Mouse (Mus musculus) hindbrain, embryonic 12.5 days (tissue): Measurements from ENCODE around the gene Plac9b. TPM values are rescaled to one million over a fixed set of nuclear protein-coding genes. Genes with fewer than 3 reads are reported as not detected.
A peak's percentile ranks its signal among the peaks of the same experiment; 100 is the strongest.
"Not testable (repeated sequence)": the region's sequence is repeated elsewhere in the genome, so short reads cannot be mapped to it uniquely, and the experiment has no call there.

Source experiments
- ATAC-seq: fragments of 200-750 bp; cut with Nextera tagmentation; 2 replicates; pipeline ENCODE4 v1.8.0; 2017; ENCODE audit warnings: moderate TSS enrichment; ENCODE audit not compliant: low FRiP score
- H3K27ac ChIP-seq: fragments of 300-500 bp; sonication (generic); 2 replicates; pipeline ENCODE4 v1.5.1; 2016; ENCODE audit warnings: mild to moderate bottlenecking
- H3K27me3 ChIP-seq: fragments of 300-500 bp; sonication (generic); 2 replicates; pipeline ENCODE4 v1.6.1; 2016; ENCODE audit warnings: mild to moderate bottlenecking
- H3K36me3 ChIP-seq: fragments of 300-500 bp; sonication (generic); 2 replicates; pipeline ENCODE4 v1.6.1; 2016; ENCODE audit warnings: mild to moderate bottlenecking
- H3K4me1 ChIP-seq: fragments of 300-500 bp; sonication (generic); 2 replicates; pipeline ENCODE4 v1.6.1; 2016
- H3K4me2 ChIP-seq: fragments of 300-500 bp; sonication (generic); replicated peaks from 2 replicates; pipeline ENCODE4 v1.6.1; 2016; ENCODE audit warnings: mild to moderate bottlenecking
- H3K4me3 ChIP-seq: fragments of 300-500 bp; sonication (generic); 2 replicates; pipeline ENCODE4 v1.5.1; 2016; ENCODE audit warnings: mild to moderate bottlenecking
- H3K9ac ChIP-seq: fragments of 300-500 bp; sonication (generic); 2 replicates; pipeline ENCODE4 v1.6.1; 2016; ENCODE audit warnings: mild to moderate bottlenecking, moderate library complexity
- H3K9me3 ChIP-seq: fragments of 300-500 bp; sonication (generic); replicated peaks from 2 replicates; pipeline ENCODE4 v1.6.1; 2016; ENCODE audit warnings: mild to moderate bottlenecking
- WGBS: fragments of 180-500 bp; shearing (Covaris S2); methylation state at CpG from one replicate; pipeline ENCODE4 v1.1.7; 2016; 5-methylcytosine and 5-hydroxymethylcytosine counted together
- polyA plus RNA-seq: library from polyadenylated mRNA; unstranded; fragments of >200 nt; fragmentation: Nextera tagmentation; extraction: Ambion mirVana; gene quantifications from 2 replicates; pipeline ENCODE4 v1.2.1, GENCODE M21; 2016

The Plac9b gene
- polyA plus RNA-seq = 5.5 and 8.2 TPM in 2 replicates

DNA sequence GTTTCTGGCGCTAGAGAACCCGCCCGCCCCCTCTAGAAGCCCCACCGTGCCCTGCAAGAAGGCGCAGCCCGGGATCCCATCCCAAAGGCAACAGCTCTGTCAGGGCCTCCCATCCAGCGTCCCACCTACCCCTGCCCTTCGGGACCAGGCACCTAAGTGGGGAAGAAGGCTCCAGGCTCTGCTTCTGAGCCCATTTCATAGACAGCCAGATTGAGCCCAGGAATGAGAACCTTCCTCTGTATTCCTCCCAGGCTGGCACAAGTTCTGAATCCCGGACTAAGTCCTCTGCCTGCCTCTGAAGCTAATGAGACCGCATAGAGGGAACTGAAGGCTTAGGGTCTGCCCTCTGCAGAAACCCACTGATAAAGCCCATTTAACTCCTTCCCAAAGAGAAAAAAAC is at the start of gene Plac9b:
Gene Plac9b, minus strand, starts transcription at position 101 of the 400 bp plus-strand sequence.
- H3K4me1 ChIP-seq, H3K9me3 ChIP-seq, H3K9ac ChIP-seq, H3K27me3 ChIP-seq, ATAC-seq, H3K4me2 ChIP-seq, H3K4me3 ChIP-seq, H3K27ac ChIP-seq, H3K36me3 ChIP-seq: not testable (repeated sequence)
- no CpG with 5 or more reads among the region's 10 CpGs for WGBS

DNA sequence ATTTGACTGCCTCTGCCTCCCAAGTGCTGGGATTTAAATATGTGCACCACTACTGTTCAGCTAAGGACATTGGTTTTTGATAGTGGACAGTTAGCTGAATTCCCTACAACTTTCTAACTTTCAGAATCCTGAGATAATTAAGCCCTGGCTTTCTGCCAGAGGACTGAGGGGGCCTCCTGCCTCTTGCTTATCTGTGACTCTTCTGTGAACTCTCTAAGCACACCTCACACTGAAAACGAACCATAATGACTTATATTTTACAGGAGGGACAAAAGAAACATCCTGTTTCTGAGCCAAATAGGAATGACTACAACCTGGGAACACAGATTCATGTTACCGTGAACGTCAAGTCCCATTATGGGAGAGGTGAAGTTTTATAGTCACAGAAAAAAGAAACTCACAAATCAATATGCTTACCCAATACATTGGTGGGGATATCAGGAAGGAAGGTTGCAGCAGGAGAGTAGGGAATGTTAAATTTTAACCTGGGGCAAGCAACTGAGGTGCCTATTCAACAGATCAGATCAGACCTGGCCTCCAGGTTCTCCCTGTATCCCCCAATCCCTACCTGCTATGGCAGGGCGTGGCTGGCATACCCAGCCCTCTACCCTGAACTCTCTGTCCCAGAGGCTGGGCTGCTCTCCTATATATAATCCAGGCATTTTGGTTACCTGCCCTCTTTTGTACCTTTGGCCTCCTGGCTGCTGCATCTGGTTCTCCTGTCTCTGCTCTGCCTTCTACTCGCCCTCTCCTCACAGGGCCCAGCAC is 34.1 kb upstream of the Plac9b start:
- H3K4me3 ChIP-seq, H3K9ac ChIP-seq, H3K36me3 ChIP-seq, H3K27ac ChIP-seq, ATAC-seq, H3K9me3 ChIP-seq, H3K4me1 ChIP-seq, H3K27me3 ChIP-seq, H3K4me2 ChIP-seq: not testable (repeated sequence)
- no CpG with 5 or more reads among the region's 5 CpGs for WGBS

DNA sequence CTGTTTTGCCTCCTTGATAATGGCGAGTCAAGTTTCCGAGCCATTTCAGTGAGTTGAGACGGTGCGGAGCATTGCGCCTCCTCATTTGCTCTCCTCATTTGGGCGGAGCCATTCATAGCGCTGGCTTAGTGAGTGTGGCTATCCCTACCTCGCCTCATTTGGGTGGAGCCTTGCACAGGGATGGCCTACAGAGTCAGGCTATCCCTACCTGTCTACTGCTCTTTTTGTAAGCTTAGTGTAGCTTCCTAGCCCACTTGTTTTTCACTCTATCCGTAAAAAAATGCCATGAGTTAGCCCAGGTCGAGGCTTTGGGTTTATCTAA is 24.6 kb upstream of the Plac9b start, which contains the start of gene Tmem254b:
Gene Tmem254b, minus strand, starts transcription at position 116 of the 322 bp plus-strand sequence.
- H3K27me3 ChIP-seq, H3K27ac ChIP-seq, H3K9me3 ChIP-seq, H3K36me3 ChIP-seq, H3K4me3 ChIP-seq, H3K4me2 ChIP-seq, H3K4me1 ChIP-seq, H3K9ac ChIP-seq: not testable (repeated sequence)
- ATAC-seq = peak; percentile 61; the same call in 1 of the 2 replicates
- WGBS = no CpG with 5 or more reads among the region's 10 CpGs

DNA sequence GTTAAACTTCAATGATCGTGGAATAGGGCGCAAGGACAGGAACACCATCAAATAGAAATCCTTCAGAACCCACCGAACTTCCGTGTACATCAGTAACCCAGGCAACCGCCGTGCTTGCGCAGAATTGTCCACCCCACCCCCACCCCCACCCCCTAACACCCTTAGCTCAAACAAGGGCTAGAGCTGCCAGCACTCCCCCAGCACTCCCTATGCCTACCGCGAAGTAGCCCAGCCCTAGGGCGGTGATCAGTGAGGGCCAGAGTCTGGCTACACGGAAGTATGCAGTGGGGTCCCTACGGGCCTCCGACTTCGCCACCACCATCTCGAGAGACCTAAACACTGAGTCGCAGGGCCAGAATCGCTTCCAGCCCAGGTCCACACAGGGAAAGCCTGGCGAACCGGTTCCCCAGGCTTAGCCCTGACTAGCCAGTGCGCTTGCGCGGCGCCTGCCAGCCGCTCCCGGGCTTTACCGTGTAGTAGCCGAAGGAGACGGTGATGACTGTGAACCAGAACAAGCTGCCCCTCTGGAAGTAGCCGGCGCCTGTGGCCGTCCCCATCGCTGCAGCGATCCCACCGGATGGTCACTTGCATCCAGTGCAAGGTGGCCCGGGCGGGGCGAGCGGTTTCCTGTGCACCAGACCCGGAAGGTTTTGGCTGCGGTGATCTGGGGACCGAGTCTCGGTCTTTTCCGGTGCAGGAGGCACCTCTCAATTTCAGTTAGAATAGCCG is 24.1 kb upstream of the Plac9b start:
- WGBS = no CpG with 5 or more reads among the region's 44 CpGs
- not testable (repeated sequence) for H3K4me1 ChIP-seq, H3K36me3 ChIP-seq, H3K27me3 ChIP-seq, H3K27ac ChIP-seq, H3K4me2 ChIP-seq, H3K4me3 ChIP-seq, H3K9me3 ChIP-seq, H3K9ac ChIP-seq
- ATAC-seq = peak; percentile 84

DNA sequence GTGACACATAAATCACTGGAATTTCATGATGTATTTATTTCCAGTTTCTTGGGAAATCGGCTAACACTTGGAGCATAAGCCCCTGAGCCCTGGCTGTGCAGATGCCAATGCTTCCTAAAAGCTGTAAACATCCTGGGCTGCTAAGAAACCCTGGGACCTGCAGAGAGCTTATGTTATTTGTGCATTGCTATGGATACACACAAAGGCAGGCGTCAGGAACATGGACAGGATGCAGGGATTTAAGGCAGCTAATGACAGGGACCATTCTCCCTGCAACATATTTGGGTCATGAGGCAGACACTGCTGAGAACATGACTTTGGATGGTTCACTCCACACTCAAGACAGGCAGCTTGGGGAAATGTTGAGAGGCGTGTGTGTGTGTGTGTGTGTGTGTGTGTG is 15.6 kb upstream of the Plac9b start:
- not testable (repeated sequence) for H3K36me3 ChIP-seq, H3K27ac ChIP-seq, H3K4me2 ChIP-seq, H3K27me3 ChIP-seq, H3K4me3 ChIP-seq, H3K9ac ChIP-seq, H3K9me3 ChIP-seq, ATAC-seq, H3K4me1 ChIP-seq
- no CpG with 5 or more reads among the region's 3 CpGs for WGBS

DNA sequence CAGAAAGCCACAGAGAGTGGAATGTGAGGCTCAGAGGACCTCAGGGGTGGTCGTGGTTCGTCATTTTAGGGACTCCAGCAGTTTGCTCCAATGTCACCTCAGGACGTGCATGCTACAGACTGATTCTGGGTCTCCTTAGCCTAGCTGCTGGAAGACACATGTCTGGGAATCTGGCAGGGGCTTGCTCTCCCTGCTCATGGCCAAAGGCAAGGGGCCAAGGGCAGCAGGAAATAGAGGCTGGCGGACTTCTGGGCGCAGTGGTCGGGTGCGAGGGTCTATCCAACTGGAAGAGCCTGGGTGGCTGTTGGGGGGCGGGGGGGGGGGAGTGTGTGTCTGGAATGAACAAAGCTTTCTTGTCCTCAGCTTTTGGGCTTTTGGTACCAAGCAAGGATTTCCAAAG is 6.1 kb upstream of the Plac9b start:
- WGBS = no CpG with 5 or more reads among the region's 8 CpGs
- not testable (repeated sequence) for H3K9me3 ChIP-seq, H3K27me3 ChIP-seq, H3K36me3 ChIP-seq, H3K4me3 ChIP-seq, H3K4me1 ChIP-seq, H3K4me2 ChIP-seq, H3K9ac ChIP-seq, H3K27ac ChIP-seq, ATAC-seq

DNA sequence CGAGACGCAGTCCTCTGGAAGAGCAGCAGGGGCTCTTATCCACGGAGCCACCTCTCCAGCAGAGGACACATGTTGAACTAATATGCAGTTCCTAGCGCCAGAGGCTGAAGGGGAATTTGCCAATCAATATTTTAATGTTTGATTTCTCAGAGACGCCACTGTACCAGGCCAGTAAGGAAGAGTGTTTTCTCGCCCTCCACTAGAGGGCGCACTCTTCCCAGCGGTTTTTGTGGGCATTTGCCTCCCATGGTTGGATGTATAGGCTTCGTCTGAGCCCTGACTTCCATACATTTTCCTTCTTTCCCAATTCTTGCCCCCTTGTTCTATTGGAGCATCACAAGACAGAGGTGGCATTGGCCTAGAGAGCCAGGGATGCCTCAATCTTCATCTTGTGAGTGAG is 4.4 kb upstream of the Plac9b start:
- not testable (repeated sequence) for H3K9me3 ChIP-seq, ATAC-seq, H3K27me3 ChIP-seq, H3K4me3 ChIP-seq, H3K9ac ChIP-seq, H3K4me1 ChIP-seq, H3K27ac ChIP-seq, H3K36me3 ChIP-seq, H3K4me2 ChIP-seq
- WGBS = no CpG with 5 or more reads among the region's 9 CpGs

DNA sequence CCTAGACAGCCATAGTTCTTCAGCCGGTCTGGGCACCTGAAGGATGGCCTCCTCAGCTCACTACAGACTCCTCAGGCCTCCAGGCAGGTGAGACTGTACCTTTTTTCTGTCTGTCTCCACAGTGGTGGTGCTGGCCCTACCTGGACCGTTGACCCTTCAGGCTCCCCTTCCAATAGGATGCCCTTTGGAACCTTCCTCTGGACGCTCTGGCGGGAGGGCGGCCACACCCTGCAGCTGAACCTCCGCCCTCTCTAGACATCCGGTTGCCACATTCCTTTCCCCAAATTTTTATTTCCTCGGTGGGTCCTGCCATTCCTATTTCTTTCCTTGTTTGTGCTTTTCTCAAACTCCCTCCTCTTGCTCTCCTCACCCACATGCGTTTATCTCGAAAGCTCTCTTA is 620 bp downstream of the Plac9b start:
- not testable (repeated sequence) for H3K9ac ChIP-seq, H3K27ac ChIP-seq, ATAC-seq, H3K27me3 ChIP-seq, H3K9me3 ChIP-seq, H3K36me3 ChIP-seq, H3K4me3 ChIP-seq, H3K4me2 ChIP-seq, H3K4me1 ChIP-seq
- no CpG with 5 or more reads among the region's 10 CpGs for WGBS

DNA sequence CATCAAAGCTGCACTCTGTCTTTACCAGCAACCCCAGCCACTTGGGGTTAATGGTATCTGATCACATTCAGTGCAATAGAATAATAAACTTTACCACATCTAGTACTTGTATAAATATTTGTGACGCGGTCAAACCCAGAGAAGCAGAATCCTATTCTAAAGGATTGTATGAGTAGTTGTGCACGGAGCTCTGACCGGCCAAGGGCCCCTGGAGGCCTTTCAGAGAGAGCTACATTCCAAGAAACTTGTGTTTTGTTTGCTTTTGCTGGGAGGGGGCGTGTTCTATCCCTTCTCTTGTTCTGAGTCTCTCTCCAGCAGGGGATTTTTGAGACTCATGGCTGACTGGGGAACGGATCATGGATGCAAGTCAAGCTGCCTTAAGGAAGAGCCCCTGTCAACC is 7.3 kb downstream of the Plac9b start:
- not testable (repeated sequence) for H3K4me3 ChIP-seq, H3K9ac ChIP-seq, H3K9me3 ChIP-seq, H3K27me3 ChIP-seq, H3K36me3 ChIP-seq, H3K4me2 ChIP-seq, H3K27ac ChIP-seq, ATAC-seq, H3K4me1 ChIP-seq
- WGBS = no CpG with 5 or more reads among the region's 6 CpGs

DNA sequence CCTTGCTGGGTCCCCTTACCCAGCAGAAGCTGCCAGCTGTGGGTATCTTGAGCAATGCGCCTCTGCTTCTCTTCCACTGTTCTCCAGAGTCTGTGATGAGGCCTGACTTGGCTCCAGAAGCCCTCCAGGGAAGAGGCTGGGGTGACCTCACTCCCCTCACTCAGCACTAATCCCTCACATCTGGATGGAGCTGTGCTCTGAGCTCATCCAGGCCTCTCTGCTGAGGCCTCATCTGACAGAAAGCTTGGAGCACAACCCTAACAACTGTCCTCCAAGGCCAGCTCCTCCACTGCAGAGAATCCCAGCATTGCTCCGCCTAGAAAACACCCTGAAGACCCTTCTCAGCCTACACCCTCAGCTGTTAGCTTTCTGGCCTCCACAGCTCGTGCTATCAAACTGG is 8.3 kb downstream of the Plac9b start:
- H3K9me3 ChIP-seq, H3K27me3 ChIP-seq, H3K4me3 ChIP-seq, ATAC-seq, H3K9ac ChIP-seq, H3K36me3 ChIP-seq, H3K4me2 ChIP-seq, H3K4me1 ChIP-seq, H3K27ac ChIP-seq: not testable (repeated sequence)
- no CpG with 5 or more reads among the region's 3 CpGs for WGBS

DNA sequence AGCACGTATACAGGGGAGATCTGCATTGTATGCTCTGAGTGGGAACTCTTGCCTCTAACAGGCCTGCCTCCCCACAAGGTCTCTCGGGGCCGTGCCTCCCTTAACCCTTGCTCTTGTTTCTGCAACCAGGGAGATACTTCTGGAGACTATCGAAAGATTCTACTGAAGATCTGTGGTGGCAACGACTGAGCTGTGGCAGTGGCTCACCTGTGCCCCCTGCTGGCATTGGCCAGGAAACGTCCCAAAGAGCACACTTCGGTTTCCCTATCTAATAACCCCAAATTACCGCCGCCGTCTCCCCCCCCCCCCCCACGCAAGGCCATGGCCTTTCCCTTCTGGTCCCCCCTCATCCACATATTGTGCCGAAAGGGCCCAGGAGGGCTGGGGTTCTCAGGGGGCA is 17.0 kb downstream of the Plac9b start:
- H3K27me3 ChIP-seq, ATAC-seq, H3K9ac ChIP-seq, H3K4me1 ChIP-seq, H3K9me3 ChIP-seq, H3K27ac ChIP-seq, H3K4me2 ChIP-seq, H3K4me3 ChIP-seq, H3K36me3 ChIP-seq: not testable (repeated sequence)
- WGBS = no CpG with 5 or more reads among the region's 12 CpGs

DNA sequence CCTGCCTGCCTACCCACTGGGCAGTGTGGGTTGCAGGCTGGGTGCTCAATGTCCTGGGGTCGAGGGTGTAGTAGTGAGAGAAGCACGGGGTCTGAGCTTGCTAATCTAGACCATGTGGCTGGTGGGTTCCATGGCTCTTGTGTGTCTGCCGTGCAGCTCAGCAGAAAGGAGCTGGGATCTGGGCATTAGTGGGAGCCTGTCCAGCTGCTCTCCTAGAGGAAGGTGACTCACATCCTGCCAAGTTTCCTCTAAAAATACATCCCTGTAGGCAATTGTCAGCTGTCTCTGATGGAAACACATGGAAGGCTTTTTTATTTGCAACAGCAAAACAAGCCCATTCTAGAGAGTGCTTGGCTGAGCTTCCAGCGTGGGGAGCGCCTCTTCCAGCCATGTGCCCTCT is 19.9 kb downstream of the Plac9b start:
- not testable (repeated sequence) for H3K9me3 ChIP-seq, H3K27ac ChIP-seq, H3K4me1 ChIP-seq, H3K4me2 ChIP-seq, H3K27me3 ChIP-seq, H3K4me3 ChIP-seq, ATAC-seq, H3K36me3 ChIP-seq, H3K9ac ChIP-seq
- WGBS = no CpG with 5 or more reads among the region's 5 CpGs

DNA sequence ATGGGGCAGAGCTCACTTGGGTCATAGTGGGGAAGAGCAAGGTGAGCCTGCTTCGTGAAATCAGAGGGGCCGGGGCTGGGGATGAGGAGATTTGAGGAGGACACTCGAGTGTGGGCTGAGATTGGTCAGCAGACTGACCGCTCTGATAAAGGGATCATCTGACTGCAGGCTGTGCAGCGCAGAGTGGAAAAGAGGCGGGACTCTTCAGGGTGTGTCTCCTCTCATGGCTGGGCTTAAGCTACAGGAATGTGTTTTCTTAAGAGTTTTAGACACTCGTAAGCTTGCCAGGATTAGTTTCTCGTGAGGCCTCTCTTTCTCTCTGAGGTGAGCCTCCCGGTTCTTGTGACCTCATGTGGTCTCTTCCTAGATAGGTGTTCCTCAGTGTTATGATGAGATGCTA is 21.1 kb downstream of the Plac9b start:
- H3K27ac ChIP-seq, H3K27me3 ChIP-seq, H3K4me1 ChIP-seq, ATAC-seq, H3K9ac ChIP-seq, H3K9me3 ChIP-seq, H3K36me3 ChIP-seq, H3K4me3 ChIP-seq, H3K4me2 ChIP-seq: not testable (repeated sequence)
- no CpG with 5 or more reads among the region's 9 CpGs for WGBS
